Mouse (Mus musculus) monocyte, adult 5-6 weeks (primary cell): ENCODE data around the gene Hist2h2ab. TPM values are rescaled to one million over a fixed set of nuclear protein-coding genes. Genes with fewer than 3 reads are reported as not detected.
"Not testable (repeated sequence)": the region's sequence is repeated elsewhere in the genome, so short reads cannot be mapped to it uniquely, and the experiment has no call there.

Source experiments
- ATAC-seq: fragments of 153-309, 156-312 bp; replicated peaks from 2 replicates; pipeline ENCODE4 v1.8.0; 2017; ENCODE audit warnings: mild to moderate bottlenecking; ENCODE audit not compliant: low TSS enrichment, insufficient number of reproducible peaks, severe bottlenecking, poor library complexity, low FRiP score
- total RNA-seq: library from RNA; stranded (forward); fragments of 200-1000, 200-491, 200-594 nt; gene quantifications from 3 replicates; pipeline ENCODE4 v1.2.3, GENCODE M21; 2017

The Hist2h2ab gene
- total RNA-seq, 1 experiment from 2014 or later = 14.2 TPM

DNA sequence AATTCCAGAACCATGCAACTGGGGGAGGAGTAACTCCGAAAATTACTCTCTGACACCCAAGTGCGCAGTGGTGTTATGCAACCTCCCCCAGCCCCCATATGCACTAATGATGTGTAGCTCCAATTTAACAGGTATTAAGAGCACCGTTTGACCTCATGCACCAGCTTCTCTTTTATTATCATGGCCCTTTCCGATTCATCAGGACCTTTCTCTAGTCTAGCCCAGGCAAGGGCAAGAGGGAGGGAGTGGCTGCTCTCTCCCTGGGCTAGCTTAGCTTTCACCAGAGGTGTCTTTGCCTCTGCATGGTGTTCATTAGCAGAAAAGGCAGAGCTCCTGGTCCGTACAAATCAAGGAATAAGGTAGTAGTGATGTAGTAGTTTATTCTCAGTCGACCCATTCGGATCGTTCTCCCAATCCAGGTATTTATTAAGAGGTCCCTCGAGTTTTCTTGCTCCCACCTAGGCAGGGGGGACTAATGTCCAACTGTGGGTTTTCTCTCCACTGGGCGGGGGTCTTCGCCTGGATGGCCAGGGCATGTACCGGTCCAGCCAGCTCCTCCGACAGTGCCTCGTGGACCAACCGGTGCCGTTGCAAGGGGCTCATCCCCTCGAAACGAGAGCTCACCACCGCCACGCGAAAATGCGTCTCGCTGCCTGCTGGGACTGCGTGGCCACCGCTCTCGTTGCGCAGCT, 23.1 kb upstream of the Hist2h2ab start:
- ATAC-seq = no peak

GRCm38 (mm10) chr3:96197129-96197749, 22.4 kb upstream of the Hist2h2ab start:
- peak; percentile 89 for ATAC-seq

GRCm38 (mm10) chr3:96198181-96198580, 21.5 kb upstream of the Hist2h2ab start:
- no peak for ATAC-seq

DNA sequence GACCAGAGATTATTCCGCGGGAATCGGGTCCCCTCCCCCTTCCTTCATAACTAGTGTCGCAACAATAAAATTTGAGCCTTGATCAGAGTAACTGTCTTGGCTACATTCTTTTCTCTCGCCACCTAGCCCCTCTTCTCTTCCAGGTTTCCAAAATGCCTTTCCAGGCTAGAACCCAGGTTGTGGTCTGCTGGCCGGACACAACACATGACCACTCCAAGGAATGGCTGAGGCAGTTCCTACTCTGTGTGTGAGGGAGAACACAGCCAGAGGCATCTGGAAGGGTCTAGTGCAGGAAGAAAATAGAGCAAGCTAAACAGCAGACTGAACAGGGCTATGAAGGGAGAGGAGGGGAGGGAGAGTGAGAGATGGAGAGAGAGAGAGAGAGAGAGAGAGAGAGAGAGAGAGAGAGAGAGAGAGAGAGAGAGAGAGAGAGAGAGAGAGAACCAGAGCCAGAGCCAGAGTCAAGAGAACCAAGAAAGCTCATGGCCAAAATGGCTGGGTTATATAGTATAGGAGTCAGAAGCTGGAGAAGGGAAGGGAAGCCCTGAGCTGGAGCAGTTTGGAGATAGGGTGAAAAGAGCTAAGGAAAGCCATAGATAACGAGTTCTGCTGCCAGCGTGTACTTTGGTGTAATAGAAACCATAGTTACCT, 20.9 kb upstream of the Hist2h2ab start:
- not testable (repeated sequence) for ATAC-seq

DNA sequence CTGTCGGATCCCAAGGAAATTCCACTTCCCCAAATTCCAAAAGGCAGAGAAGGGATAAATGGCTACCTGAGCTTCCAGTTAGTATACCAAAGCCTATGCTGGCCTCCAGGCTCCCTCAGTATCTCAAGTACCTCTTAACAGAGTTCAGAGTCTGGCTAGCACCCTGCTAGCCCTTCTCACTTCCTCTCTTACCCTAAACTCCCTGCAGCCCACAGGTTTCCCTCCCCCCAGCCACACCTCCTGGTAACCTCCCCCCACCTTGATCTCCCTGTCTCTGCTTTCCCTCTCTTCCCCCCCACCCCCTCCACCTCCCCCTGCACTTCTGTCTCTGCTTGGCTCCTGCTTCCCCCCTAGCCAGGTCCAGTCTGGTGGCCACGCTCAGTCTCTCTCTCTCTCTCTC, 19.9 kb upstream of the Hist2h2ab start:
- no peak for ATAC-seq

DNA sequence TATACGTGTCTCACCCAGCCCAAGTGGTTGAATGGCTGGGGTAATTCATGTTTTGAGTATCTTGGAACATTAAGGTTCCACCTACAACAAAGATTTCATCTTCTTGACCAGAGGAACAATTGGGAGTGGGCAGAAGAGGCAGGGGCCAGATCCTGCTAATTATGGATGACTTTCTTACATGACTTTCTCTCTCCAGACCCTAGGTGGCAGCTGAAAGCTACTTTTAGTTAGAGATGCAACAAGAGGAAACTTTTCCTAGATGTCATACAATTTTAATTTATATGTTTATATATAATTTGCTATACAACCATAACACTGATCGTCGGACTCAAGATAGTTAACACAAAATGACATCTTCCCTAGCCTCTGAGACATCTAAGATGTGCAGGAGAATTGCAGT, 11.8 kb upstream of the Hist2h2ab start:
- no peak for ATAC-seq

GRCm38 (mm10) chr3:96209242-96209641, 10.4 kb upstream of the Hist2h2ab start:
- ATAC-seq = no peak

GRCm38 (mm10) chr3:96219191-96219641, 449 bp upstream of the Hist2h2ab start:
- ATAC-seq = no peak

- ATAC-seq = not testable (repeated sequence)
Observed at GRCm38 (mm10) chr3:96220131-96220764, 583 bp downstream of the Hist2h2ab start.

DNA sequence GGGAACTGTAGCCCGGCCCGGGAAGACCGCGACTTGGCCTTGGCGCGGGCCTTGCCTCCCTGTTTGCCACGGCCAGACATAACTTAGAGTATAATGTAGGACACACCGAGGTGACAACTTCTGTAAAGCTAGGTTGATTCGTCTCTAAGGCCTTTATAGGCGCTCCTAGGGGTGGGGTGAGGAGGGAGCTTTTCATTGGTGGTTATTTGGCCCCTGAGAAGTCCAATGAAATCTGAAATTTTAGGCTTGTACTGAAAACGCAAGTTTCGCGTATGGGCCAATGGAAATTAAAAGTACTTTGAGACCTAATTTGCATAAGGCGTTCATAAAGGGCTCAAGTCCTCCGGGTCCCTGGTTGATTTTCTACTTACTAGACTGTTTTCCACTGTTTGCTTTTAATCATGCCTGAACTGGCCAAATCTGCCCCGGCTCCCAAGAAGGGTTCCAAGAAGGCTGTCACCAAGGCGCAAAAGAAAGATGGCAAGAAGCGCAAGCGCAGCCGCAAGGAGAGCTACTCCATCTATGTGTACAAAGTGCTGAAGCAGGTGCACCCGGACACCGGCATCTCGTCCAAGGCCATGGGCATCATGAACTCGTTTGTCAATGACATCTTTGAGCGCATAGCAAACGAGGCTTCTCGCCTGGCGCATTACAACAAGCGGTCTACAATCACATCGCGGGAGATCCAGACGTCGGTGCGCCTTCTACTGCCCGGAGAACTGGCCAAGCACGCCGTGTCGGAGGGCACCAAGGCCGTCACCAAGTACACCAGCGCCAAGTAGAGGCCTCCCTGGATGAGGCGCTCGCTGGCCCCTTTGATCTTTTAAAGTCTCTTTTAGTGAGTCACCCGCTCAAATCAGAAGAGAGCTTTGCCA, 1.3 kb downstream of the Hist2h2ab start, which contains the start of the genes Hist2h2ac and Hist2h2be:
Gene Hist2h2ac, minus strand, starts transcription at position 116 of the 875 bp plus-strand sequence.
Gene Hist2h2be, plus strand, starts transcription at position 355 of the 875 bp plus-strand sequence.
- ATAC-seq = peak; percentile 82

DNA sequence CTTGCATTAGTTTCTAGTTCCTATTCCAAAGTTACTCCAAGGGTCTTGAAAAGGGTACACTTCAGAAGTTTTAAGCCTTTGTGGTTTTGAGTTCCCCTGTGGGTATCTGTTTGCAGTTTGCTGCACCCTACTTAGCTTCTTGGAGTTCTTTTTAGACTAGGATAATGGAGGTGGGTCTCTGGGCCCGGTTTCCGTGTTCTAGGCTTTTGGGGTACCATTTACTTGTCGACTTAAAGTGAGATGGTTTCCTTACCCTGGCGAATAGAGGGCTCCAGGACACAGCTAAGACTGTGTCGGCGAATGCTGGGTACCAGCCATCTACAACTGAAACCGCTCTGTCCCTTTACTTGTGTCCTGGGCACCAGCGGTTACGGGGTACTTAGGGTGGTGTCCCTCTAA, 2.0 kb downstream of the Hist2h2ab start:
- no peak for ATAC-seq

DNA sequence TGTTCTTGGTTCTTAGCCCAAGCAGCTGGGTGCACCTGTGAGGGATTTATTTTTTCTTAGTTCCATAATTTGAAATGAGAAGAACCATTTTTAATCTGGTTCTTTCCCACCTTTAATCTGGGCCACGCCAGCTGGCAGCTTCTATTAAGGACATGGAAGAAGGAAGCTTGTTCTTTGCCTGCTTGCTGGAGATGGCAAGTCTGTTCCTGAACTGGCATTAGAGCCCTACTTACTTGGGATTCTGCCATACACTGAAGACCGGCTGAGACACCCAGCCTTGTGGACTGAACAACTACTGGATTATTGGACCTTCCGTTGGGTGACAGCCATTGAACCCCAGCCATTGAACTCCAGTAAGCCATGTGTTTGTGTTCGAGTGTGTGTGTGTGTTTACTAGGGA, 3.1 kb downstream of the Hist2h2ab start:
- ATAC-seq = no peak

GRCm38 (mm10) chr3:96225421-96225820, 5.8 kb downstream of the Hist2h2ab start:
- ATAC-seq = no peak

DNA sequence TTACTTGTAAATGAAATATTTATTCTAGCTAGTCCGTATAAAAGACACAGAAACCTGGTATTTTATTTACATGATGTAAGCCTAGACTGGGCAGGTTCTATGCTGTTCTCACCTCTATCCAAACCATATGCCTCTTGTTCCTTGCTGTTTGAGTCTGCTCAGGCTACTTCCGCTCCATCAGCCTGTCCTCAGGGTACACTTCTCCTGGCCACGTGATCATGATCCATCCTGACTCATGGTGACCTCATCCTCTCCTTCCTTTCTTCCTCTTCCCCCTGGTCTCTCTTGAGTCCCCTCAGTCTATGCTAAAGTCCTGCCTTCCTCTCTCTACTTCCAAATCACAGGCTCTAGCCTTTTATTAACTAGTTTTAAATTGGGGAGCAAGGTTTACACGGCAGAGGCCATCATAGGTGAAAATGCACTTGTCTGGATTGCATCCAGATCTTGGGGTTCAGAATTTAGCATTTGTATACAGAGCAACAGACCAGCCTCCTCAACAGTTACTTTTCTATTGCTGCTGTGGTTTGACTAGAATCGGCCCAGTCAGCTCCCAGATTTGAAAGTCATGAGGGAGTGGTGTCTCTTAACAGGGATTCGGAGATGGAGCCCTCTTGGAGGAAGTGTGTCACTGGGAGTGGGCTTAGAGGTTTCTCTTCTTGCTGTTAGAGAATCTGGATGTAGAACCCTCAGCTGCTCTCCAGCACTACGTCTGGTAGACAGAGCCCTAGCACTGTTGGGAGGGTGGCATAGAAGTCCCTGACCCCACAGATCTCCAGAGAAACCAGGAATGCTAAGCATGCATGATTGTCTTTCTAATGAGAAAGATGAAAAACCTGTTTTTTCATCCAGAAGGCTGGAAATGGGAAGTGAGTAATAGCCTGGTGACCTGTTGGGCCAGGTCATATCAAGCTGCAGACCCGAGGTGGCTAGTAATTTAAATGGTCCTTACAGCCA, 7.3 kb downstream of the Hist2h2ab start:
- ATAC-seq = peak; percentile 62

DNA sequence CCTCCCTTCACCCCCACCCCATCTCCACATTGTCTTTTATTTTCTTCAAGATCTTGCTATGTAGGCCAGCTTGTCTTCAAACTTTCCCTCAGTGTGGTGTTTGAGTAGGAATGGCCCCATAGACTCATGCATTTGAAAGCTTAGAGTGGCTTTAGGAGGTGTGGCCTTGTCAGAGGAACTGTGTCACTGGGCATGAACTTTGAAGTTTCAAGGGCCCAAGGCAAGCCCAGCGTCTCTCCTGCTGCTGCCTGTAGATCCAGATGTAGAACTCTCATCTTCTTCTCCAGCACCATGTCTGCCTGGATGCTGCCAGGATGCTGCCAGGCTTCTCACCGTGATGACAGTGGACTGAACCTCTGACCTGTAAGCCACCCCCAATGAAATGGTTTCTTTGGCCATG, 9.2 kb downstream of the Hist2h2ab start:
- 0 out of 2 replicates have a peak, but pooled peaks have one; percentile 14 for ATAC-seq

DNA sequence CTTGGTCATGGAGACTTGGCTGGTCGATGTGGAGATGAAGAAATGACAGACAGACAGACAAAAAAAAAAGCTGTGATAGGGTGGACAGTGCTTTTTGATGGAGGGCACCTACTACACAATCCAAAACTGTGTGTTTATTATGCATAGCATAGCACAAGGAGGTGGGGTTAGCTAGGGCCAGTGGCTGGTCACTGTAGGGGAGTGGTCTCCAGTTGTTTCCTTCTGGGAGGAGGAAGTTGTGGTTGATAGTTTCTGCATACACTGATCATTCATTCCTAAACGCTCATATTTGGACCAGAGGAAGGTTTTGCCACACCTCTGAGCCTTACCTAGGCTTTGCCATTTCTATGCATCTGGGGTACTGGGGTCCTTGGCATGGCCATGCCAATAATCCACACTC, 10.7 kb downstream of the Hist2h2ab start:
- peak; percentile 57; the same call in 1 of the 2 replicates for ATAC-seq
